Mouse (Mus musculus) liver, postnatal 0 days (tissue): ENCODE measurements at regions not wholly inside any gene's neighbourhood (a gene's known extent, or its start where the extent isn't known, plus 50 kb on each side); places are given as distances from the start of the nearest gene placed in this dataset.

ENCODE experiments used
- ATAC-seq: fragments of 200-750 bp; cut with Nextera tagmentation; 2 replicates; pipeline ENCODE4 v1.8.0; 2017; ENCODE audit warnings: mild to moderate bottlenecking, moderate library complexity
- DNase-seq: peaks from one replicate; pipeline ENCODE4 v3.0.0-alpha.2; 2016
- H3K27ac ChIP-seq: fragments of 300-500 bp; sonication (generic); 2 replicates; pipeline ENCODE4 v1.5.1; 2014; ENCODE audit warnings: antibody characterized with exemption, moderate library complexity, mild to moderate bottlenecking, low read depth
- H3K27me3 ChIP-seq: fragments of 300-500 bp; sonication (generic); 2 replicates; pipeline ENCODE4 v1.6.1; 2014; ENCODE audit warnings: low read length, control low read depth, mixed read lengths; ENCODE audit not compliant: insufficient read depth
- H3K36me3 ChIP-seq: fragments of 300-500 bp; sonication (generic); replicated peaks from 2 replicates; pipeline ENCODE4 v1.6.1; 2014; ENCODE audit warnings: mild to moderate bottlenecking, control low read depth, low read length, moderate library complexity, mixed read lengths; ENCODE audit not compliant: insufficient read depth
- H3K4me1 ChIP-seq: fragments of 300-500 bp; sonication (generic); 2 replicates; pipeline ENCODE4 v1.6.1; 2014; ENCODE audit warnings: antibody characterized with exemption, mild to moderate bottlenecking, control low read depth; ENCODE audit not compliant: insufficient read depth
- H3K4me2 ChIP-seq: fragments of 300-500 bp; sonication (generic); 2 replicates; pipeline ENCODE4 v1.6.1; 2014; ENCODE audit warnings: low read depth, mild to moderate bottlenecking, low read length, moderate library complexity, mixed read lengths
- H3K4me3 ChIP-seq: fragments of 300-500 bp; sonication (generic); 2 replicates; pipeline ENCODE4 v1.5.1; 2014; ENCODE audit warnings: low read depth, low read length
- H3K9ac ChIP-seq: fragments of 300-500 bp; sonication (generic); replicated peaks from 2 replicates; pipeline ENCODE4 v1.6.1; 2014; ENCODE audit warnings: mild to moderate bottlenecking, moderate library complexity
- H3K9me3 ChIP-seq: fragments of 300-500 bp; sonication (generic); 2 replicates; pipeline ENCODE4 v1.6.1; 2016; ENCODE audit warnings: mild to moderate bottlenecking, control low read depth, low read length, mixed read lengths
- CTCF ChIP-seq: sonication (generic); IDR thresholded peaks from 2 replicates; pipeline ENCODE4 v1.5.1; 2016; ENCODE audit warnings: antibody characterized with exemption, low read depth
- EP300 ChIP-seq: IDR thresholded peaks from 2 replicates; pipeline ENCODE4 v1.6.1; 2016; ENCODE audit warnings: antibody characterized with exemption, low read depth, mild to moderate bottlenecking
- WGBS: fragments of 180-500 bp; shearing (Covaris S2); extraction: QIAGEN DNeasy Blood & Tissue Kit; methylation state at CpG from one replicate; pipeline ENCODE4 v1.1.7; 2014; ENCODE audit not compliant: insufficient replicate concordance; 5-methylcytosine and 5-hydroxymethylcytosine counted together

- TF ChIP-seq CTCF (no peak), EP300 (no peak)
- no peaks in the 10 kb centered on the region for H3K36me3 ChIP-seq
- no peak overlapping the region for H3K9ac ChIP-seq
Observed at GRCm38 (mm10) chr3:58162238-58162637, 252.3 kb upstream of the Tsc22d2 start.

GRCm38 (mm10) chr3:58163806-58164205, 250.7 kb upstream of the Tsc22d2 start:
- Histone ChIP-seq H3K27ac (no peak overlapping the region), H3K36me3 (no peaks in the 10 kb centered on the region), H3K9ac (no peak overlapping the region), H3K9me3 (no peaks in the 10 kb centered on the region), H3K27me3 (no peaks in the 10 kb centered on the region), H3K4me3 (no peak overlapping the region), H3K4me2 (no peak overlapping the region), H3K4me1 (no peaks in the 10 kb centered on the region)
- WGBS, result 11% methylated on average over 10 of the region's 10 CpGs
- peak; percentile 87 for ATAC-seq
- TF ChIP-seq EP300 (no peak), CTCF (peak; percentile 94)
- DNase-seq, result peak; percentile 68

More at GRCm38 (mm10) chr3:58162238-58162637, 252.3 kb upstream of the Tsc22d2 start:
- ATAC-seq, result 0 out of 2 replicates have a peak, but pooled peaks have one; percentile 13
- DNase-seq, result no peak
- Histone ChIP-seq H3K4me2 (no peak overlapping the region), H3K27me3 (no peaks in the 10 kb centered on the region), H3K9me3 (no peaks in the 10 kb centered on the region), H3K4me3 (no peak overlapping the region), H3K27ac (no peak overlapping the region), H3K4me1 (no peaks in the 10 kb centered on the region)
- WGBS, result 26% methylated on average over 10 of the region's 10 CpGs

GRCm38 (mm10) chr3:58166628-58167027, 247.9 kb upstream of the Tsc22d2 start:
- Histone ChIP-seq H3K4me1 (no peaks in the 10 kb centered on the region), H3K4me2 (no peak overlapping the region), H3K27ac (no peak overlapping the region), H3K36me3 (no peaks in the 10 kb centered on the region), H3K9ac (no peak overlapping the region), H3K27me3 (no peaks in the 10 kb centered on the region), H3K4me3 (no peak overlapping the region), H3K9me3 (no peaks in the 10 kb centered on the region)
- TF ChIP-seq EP300 (no peak), CTCF (no peak)
- ATAC-seq (no peak), DNase-seq (no peak)
- 47% methylated on average over 2 of the region's 2 CpGs for WGBS

- Histone ChIP-seq H3K9ac (no peak overlapping the region), H3K4me2 (no peak overlapping the region), H3K4me3 (no peak overlapping the region), H3K36me3 (no peaks in the 10 kb centered on the region), H3K4me1 (no peaks in the 10 kb centered on the region), H3K27ac (no peak overlapping the region), H3K27me3 (no peaks in the 10 kb centered on the region), H3K9me3 (no peaks in the 10 kb centered on the region)
- ATAC-seq, result no peak
- TF ChIP-seq CTCF, result no peak
- TF ChIP-seq EP300, result no peak
- 72% methylated on average over 3 of the region's 3 CpGs for WGBS
- DNase-seq, result no peak
Observed at GRCm38 (mm10) chr3:58167121-58167520, 247.4 kb upstream of the Tsc22d2 start.

DNA sequence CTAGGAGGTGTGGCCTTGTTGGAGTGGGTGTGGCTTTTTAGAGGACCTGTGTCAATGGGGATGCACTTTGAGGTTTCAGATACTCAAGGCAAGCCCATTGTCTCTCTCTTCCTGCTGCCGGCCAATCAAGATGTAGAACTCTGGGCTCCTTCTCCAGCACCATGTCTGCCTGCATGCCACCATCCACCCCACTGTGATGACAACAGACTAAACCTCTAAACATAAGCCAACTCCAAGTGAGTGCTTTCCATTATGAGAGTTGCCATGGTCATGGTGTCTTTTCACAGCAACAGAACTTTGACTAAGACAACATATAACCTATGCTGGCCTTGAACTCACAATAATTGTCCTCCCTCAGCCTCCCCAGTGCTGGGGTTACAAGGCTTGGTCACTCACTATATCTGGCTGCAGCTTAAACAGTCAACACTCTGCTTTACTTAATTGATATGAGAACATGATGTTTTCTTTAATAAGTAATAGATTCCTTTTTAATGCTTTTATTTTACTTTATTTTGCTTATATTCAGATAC, 246.7 kb upstream of the Tsc22d2 start:
- H3K4me1 ChIP-seq, result no peaks in the 10 kb centered on the region
- 70% methylated on average over 1 of the region's 1 CpGs for WGBS
- no peaks in the 10 kb centered on the region for H3K9me3 ChIP-seq

DNA sequence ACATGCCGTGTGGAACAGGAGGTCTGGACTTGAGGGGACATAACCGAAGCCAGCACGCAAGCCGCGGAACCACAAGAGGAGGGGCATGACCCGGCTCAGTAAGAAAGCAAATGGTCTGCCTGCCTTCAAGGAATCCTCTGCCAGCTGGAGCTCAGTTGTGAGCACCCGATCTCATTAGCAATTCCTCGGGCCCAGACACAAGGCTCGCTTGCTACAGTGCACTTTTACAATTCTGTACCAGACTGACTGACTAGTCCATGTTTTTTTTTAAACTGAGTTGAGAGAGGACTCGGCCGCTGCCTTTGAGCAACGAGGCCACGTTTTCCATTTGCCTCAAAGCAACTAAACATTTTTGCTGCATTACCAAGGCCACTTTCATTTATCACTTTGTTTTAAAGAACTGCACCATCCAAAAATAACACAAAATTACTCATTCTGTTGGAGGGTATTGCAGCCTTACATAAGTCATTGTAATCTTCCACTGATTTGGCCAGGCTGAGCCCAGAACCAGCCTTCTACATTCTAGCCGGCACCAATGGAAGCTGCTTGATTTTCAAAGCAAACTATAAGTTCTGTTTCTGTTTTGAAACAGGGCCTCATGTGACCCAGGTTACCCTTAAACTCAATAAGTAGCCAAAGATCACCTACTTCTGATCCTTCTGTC, 245.9 kb upstream of the Tsc22d2 start:
- Histone ChIP-seq H3K27ac (no peak overlapping the region), H3K4me1 (no peaks in the 10 kb centered on the region), H3K4me2 (no peak overlapping the region), H3K9ac (no peak overlapping the region), H3K36me3 (no peaks in the 10 kb centered on the region), H3K4me3 (no peak overlapping the region), H3K27me3 (no peaks in the 10 kb centered on the region), H3K9me3 (no peaks in the 10 kb centered on the region)
- 76% methylated on average over 14 of the region's 14 CpGs for WGBS
- ATAC-seq, result no peak
- TF ChIP-seq EP300 (no peak), CTCF (no peak)
- no peak for DNase-seq

More for the DNA sequence above, 246.7 kb upstream of the Tsc22d2 start:
- no peak for ATAC-seq
- Histone ChIP-seq H3K36me3 (no peaks in the 10 kb centered on the region), H3K4me2 (no peak overlapping the region), H3K9ac (no peak overlapping the region), H3K4me3 (no peak overlapping the region), H3K27me3 (no peaks in the 10 kb centered on the region), H3K27ac (no peak overlapping the region)
- no peak for TF ChIP-seq EP300
- no peak for TF ChIP-seq CTCF
- no peak for DNase-seq
